Mouse (Mus musculus) heart, embryonic 14.5 days (tissue): Measurements from ENCODE around the gene Cd80. TPM values are rescaled to one million over a fixed set of nuclear protein-coding genes. Genes with fewer than 3 reads are reported as not detected.

Experiments used
- ATAC-seq: fragments of 200-750 bp; cut with Nextera tagmentation; 2 replicates; pipeline ENCODE4 v1.8.0; 2017; ENCODE audit warnings: low read depth, moderate TSS enrichment; ENCODE audit not compliant: insufficient number of reproducible peaks, insufficient read depth, low FRiP score
- H3K27ac ChIP-seq, 2 experiments: fragments of 200-500 bp in 1 of 2; fragments of 300-500 bp in 1 of 2; sonication (generic) in 1 of 2; replicated peaks in 1 of 2; 2 replicates each; pipeline ENCODE4 v1.5.1; 2012 to 2014; ENCODE audit warnings: low read depth in 2 of 2, low read length in 2 of 2, control low read depth in 1 of 2, mild to moderate bottlenecking in 1 of 2, mixed read lengths in 1 of 2; ENCODE audit not compliant: control insufficient read depth in 1 of 2, insufficient read depth in 1 of 2
- H3K27me3 ChIP-seq: fragments of 300-500 bp; sonication (generic); 2 replicates; pipeline ENCODE4 v1.6.1; 2014; ENCODE audit warnings: mild to moderate bottlenecking, low read length, control low read depth; ENCODE audit not compliant: control insufficient read depth, insufficient read depth
- H3K36me3 ChIP-seq: fragments of 300-500 bp; sonication (generic); 2 replicates; pipeline ENCODE4 v1.6.1; 2014; ENCODE audit warnings: mild to moderate bottlenecking, control low read depth, low read length, mixed read lengths; ENCODE audit not compliant: control insufficient read depth, insufficient read depth
- H3K4me1 ChIP-seq, 2 experiments: fragments of 200-500 bp in 1 of 2; fragments of 300-500 bp in 1 of 2; sonication (generic) in 1 of 2; 2 replicates each; pipeline ENCODE4 v1.6.1; 2012 to 2014; ENCODE audit warnings: low read length in 2 of 2, control low read depth in 1 of 2, mixed read lengths in 1 of 2; ENCODE audit not compliant: control insufficient read depth in 2 of 2, insufficient read depth in 2 of 2
- H3K4me2 ChIP-seq: fragments of 300-500 bp; sonication (generic); 2 replicates; pipeline ENCODE4 v1.6.1; 2014; ENCODE audit warnings: mild to moderate bottlenecking, low read length
- H3K4me3 ChIP-seq, 2 experiments: fragments of 200-500 bp in 1 of 2; fragments of 300-500 bp in 1 of 2; sonication (generic) in 1 of 2; 2 replicates each; pipeline ENCODE4 v1.5.1; 2012 to 2014; ENCODE audit warnings: low read length in 2 of 2, mild to moderate bottlenecking in 2 of 2, control low read depth in 1 of 2, low read depth in 1 of 2, moderate library complexity in 1 of 2; ENCODE audit not compliant: control insufficient read depth in 1 of 2, insufficient read depth in 1 of 2
- H3K9ac ChIP-seq: fragments of 300-500 bp; sonication (generic); 2 replicates; pipeline ENCODE4 v1.6.1; 2014; ENCODE audit warnings: mild to moderate bottlenecking, low read length
- H3K9me3 ChIP-seq: fragments of 300-500 bp; sonication (generic); 2 replicates; pipeline ENCODE4 v1.6.1; 2016; ENCODE audit warnings: low read length, control low read depth; ENCODE audit not compliant: control insufficient read depth
- WGBS: fragments of 180-500 bp; shearing (Covaris S2); extraction: QIAGEN DNeasy Blood & Tissue Kit; methylation state at CpG from one replicate; pipeline ENCODE4 v1.1.7; 2014; 5-methylcytosine and 5-hydroxymethylcytosine counted together
- polyA plus RNA-seq: library from polyadenylated mRNA; unstranded; fragments of >200 nt; fragmentation: Nextera tagmentation; extraction: Ambion mirVana; gene quantifications from 2 replicates; pipeline ENCODE4 v1.2.1, GENCODE M21; 2014

Cd80 gene
- polyA plus RNA-seq, 1 experiment from 2014 or later: 0.38 TPM

DNA sequence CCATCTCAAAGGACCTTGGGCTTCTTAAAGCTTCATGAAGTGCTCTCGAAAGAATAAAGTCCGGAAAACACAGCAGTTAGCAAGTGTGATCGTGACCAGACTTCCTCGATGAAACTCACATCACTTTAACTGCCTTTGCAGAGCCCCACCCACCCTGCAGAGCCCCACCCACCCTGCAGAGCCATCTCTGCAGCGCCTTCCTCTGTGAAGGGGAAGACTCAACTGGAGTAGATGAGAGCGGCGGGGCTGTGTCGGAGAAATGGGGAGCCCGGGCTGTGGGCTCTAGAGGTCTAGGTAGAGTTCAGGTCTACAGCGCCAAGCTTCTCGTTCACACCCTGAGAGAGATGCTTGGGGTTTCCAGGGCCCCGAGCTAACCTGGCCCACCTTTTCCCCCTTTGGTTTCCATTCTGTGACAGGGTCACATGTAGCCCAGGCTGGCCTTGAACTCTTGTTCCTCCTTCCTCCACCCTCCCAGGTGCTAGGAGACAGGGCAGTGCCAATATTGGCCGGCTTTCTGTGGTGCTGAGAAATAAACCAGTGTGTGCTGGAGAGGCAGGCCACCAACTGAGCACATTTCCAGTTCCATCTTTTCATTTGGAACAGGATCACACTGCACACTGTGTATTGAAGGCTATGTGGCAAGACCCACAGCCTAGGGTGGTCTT lies 83.5 kb downstream of the Cd80 start:
- Histone ChIP-seq H3K9me3 (no peaks in the 10 kb centered on the region), H3K4me2 (no peak overlapping the region), H3K36me3 (peaks cover 62% of the 10 kb centered on the region), H3K27ac (no peak overlapping the region), H3K4me1 (no peaks in the 10 kb centered on the region), H3K4me3 (no peak overlapping the region), H3K9ac (no peak overlapping the region), H3K27me3 (no peaks in the 10 kb centered on the region)
- 86% methylated on average over 13 of the region's 13 CpGs for WGBS
- ATAC-seq: no peak

Other genes with a start within 250 kb of the Cd80 start
- gene Nr1i2, start 160.7 kb upstream of the Cd80 start, polyA plus RNA-seq: not detected in 2 replicates
- 0.15 TPM in 1 of 2 replicates, not detected in the other for gene Maats1, start 113.4 kb upstream of the Cd80 start, polyA plus RNA-seq
- 337 TPM in 2 replicates for gene Cox17, start 108.6 kb upstream of the Cd80 start, polyA plus RNA-seq
- 4.4 and 4.9 TPM in 2 replicates for gene Gm21987, start 108.5 kb upstream of the Cd80 start, polyA plus RNA-seq
- 364 and 390 TPM in 2 replicates for gene Popdc2, start 93.4 kb upstream of the Cd80 start, polyA plus RNA-seq
- 1.3 and 1.8 TPM in 2 replicates for gene Pla1a, start 22.4 kb upstream of the Cd80 start, polyA plus RNA-seq
- gene Adprh, start 2.9 kb upstream of the Cd80 start, polyA plus RNA-seq: 78.7 and 90.5 TPM in 2 replicates
- 34.4 and 35.8 TPM in 2 replicates for gene Timmdc1, start 67.1 kb downstream of the Cd80 start, polyA plus RNA-seq
- 29.1 and 30.4 TPM in 2 replicates for gene Poglut1, start 94.7 kb downstream of the Cd80 start, polyA plus RNA-seq
- 52.7 and 63.8 TPM in 2 replicates for gene Tmem39a, start 103.1 kb downstream of the Cd80 start, polyA plus RNA-seq